Mouse (Mus musculus): ENCODE results near the gene Gm13199. TPM values are rescaled to one million over a fixed set of nuclear protein-coding genes. Genes with fewer than 3 reads are reported as not detected.

Gene Gm13199
- polyA plus RNA-seq (2015; fragmentation: Nextera tagmentation; extraction: Ambion mirVana) = 1.5 and 1.6 TPM in 2 replicates

DNA sequence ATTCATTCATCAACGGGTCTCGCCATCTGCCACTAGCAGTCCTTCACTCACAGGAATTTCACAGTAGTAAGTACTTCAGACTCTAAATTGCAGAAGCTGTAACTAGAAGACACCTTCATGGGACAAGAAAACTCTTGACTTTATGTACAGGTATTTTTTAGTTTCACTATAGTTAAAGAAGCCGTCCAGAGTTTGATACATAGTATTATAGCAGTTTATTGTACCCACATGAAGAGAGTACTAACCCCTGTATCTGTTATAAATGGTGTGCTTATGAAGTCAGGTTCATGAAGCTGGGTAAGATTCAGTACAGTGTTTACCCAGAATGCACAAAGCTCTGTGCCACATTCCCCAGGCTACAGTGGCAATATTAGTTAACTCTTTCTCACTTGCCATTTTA, at the start of gene Gm13199:
Gm13199 (minus strand) TSS at position 101 of the 400 bp plus-strand sequence.
- 92% methylated on average over 3 of the region's 3 CpGs for WGBS

DNA sequence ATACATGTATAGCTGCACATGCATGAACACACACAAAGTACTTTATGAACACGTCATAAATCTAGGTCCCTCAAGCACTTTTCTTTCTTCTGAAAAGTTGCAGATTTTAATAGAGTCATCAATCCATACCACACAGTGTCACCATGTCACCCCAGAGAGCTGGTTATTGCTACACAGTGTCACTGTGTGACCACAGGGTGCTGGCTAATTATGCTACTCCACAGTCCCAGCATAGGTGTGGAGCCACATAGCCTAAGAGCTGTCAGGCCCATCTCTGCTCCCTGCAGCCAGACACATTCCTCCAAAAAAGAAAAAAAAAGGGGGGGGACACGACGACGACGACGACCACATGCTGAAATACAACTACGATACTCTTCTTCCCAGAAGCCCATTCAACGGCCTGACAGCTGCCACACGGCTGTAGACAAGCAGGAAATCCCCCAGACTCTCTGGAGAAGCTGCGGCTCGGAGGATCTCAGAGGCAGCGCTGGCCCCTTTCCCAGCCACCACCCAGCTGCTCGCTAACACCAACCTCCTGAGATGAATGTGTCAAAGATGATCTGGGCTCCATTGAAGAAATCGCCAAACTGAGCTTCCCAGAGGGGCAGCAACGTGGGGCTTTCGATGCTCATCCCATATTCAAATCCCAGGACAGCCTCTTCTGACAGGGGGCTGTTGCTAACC, 48.7 kb upstream of the Gm13199 start:
- no peaks in the 10 kb centered on the region for H3K27me3 ChIP-seq
- H3K9ac ChIP-seq = no peak overlapping the region
- no peak overlapping the region for H3K27ac ChIP-seq
- no peaks in the 10 kb centered on the region for H3K9me3 ChIP-seq
- H3K36me3 ChIP-seq = peaks cover 51% of the 10 kb centered on the region
- H3K4me2 ChIP-seq = no peak overlapping the region
- WGBS = 64% methylated on average over 16 of the region's 16 CpGs
- no peak overlapping the region for H3K4me3 ChIP-seq
- no peak for ATAC-seq (ENCODE audit: insufficient number of reproducible peaks, insufficient read depth, low FRiP score, low TSS enrichment, low read depth)
- H3K4me1 ChIP-seq = no peaks in the 10 kb centered on the region

More for the DNA sequence above, at the start of gene Gm13199:
- no peak within 1 kb of the TSS for H3K4me3 ChIP-seq
- H3K27ac ChIP-seq = no peak within 1 kb of the TSS
- no peaks in the 10 kb centered on the region for H3K27me3 ChIP-seq
- H3K9me3 ChIP-seq = no peaks in the 10 kb centered on the region
- H3K9ac ChIP-seq = no peak within 1 kb of the TSS
- H3K36me3 ChIP-seq = peaks cover 66% of the 10 kb centered on the region
- H3K4me2 ChIP-seq = no peak within 1 kb of the TSS
- no peaks in the 10 kb centered on the region for H3K4me1 ChIP-seq
- ATAC-seq (ENCODE audit: insufficient number of reproducible peaks, insufficient read depth, low FRiP score, low TSS enrichment, low read depth) = no peak

- Histone ChIP-seq H3K4me2 (no peak overlapping the region), H3K9me3 (no peaks in the 10 kb centered on the region), H3K4me1 (no peaks in the 10 kb centered on the region), H3K36me3 (peaks cover 64% of the 10 kb centered on the region), H3K4me3 (no peak overlapping the region), H3K27ac (no peak overlapping the region), H3K9ac (no peak overlapping the region), H3K27me3 (no peaks in the 10 kb centered on the region)
- WGBS = 63% methylated on average over 3 of the region's 3 CpGs
- ATAC-seq (ENCODE audit: insufficient number of reproducible peaks, insufficient read depth, low FRiP score, low TSS enrichment, low read depth) = no peak
These were observed 43.9 kb upstream of the Gm13199 start for GRCm38 (mm10) chr2:5906625-5907024.

- Histone ChIP-seq H3K4me3 (no peak overlapping the region), H3K27ac (no peak overlapping the region), H3K27me3 (no peaks in the 10 kb centered on the region), H3K4me2 (no peak overlapping the region), H3K9me3 (no peaks in the 10 kb centered on the region), H3K9ac (no peak overlapping the region), H3K4me1 (no peaks in the 10 kb centered on the region), H3K36me3 (peaks cover 69% of the 10 kb centered on the region)
- WGBS = 48% methylated on average over 5 of the region's 5 CpGs
- no peak for ATAC-seq (ENCODE audit: insufficient number of reproducible peaks, insufficient read depth, low FRiP score, low TSS enrichment, low read depth)
These were observed 43.4 kb upstream of the Gm13199 start for GRCm38 (mm10) chr2:5906092-5906491.

GRCm38 (mm10) chr2:5900145-5900544, 37.4 kb upstream of the Gm13199 start:
- Histone ChIP-seq H3K36me3 (peaks cover 43% of the 10 kb centered on the region), H3K4me1 (no peaks in the 10 kb centered on the region), H3K9me3 (no peaks in the 10 kb centered on the region), H3K4me3 (no peak overlapping the region), H3K27ac (no peak overlapping the region), H3K9ac (no peak overlapping the region), H3K27me3 (no peaks in the 10 kb centered on the region), H3K4me2 (no peak overlapping the region)
- WGBS = 59% methylated on average over 5 of the region's 5 CpGs
- no peak for ATAC-seq (ENCODE audit: insufficient number of reproducible peaks, insufficient read depth, low FRiP score, low TSS enrichment, low read depth)

- ATAC-seq (ENCODE audit: insufficient number of reproducible peaks, insufficient read depth, low FRiP score, low TSS enrichment, low read depth) = peak; percentile 99
- Histone ChIP-seq H3K4me1 (peaks cover 11% of the 10 kb centered on the region; the same call in 1 of the 2 replicates), H3K9me3 (no peaks in the 10 kb centered on the region), H3K4me2 (peak within 1 kb of the TSS; percentile 67), H3K27ac (peak within 1 kb of the TSS; percentile 80), H3K36me3 (peaks cover 37% of the 10 kb centered on the region), H3K27me3 (no peaks in the 10 kb centered on the region), H3K4me3 (peak within 1 kb of the TSS; percentile 74), H3K9ac (peak within 1 kb of the TSS; percentile 91)
- under 1% methylated on average over 62 of the region's 62 CpGs for WGBS
These were observed 32.3 kb upstream of the Gm13199 start, which contains the start of gene Sec61a2 for GRCm38 (mm10) chr2:5894843-5895570. Sec61a2 (minus strand) TSS chr2:5895432.

- 0 out of 2 replicates have a peak overlapping the region, but pooled peaks have one; percentile 80 for H3K27ac ChIP-seq
- H3K9me3 ChIP-seq = no peaks in the 10 kb centered on the region
- peak overlapping the region; percentile 74 for H3K4me3 ChIP-seq
- H3K4me2 ChIP-seq = peak overlapping the region; percentile 67
- WGBS = 36% methylated on average over 11 of the region's 11 CpGs
- peaks cover 11% of the 10 kb centered on the region; the same call in 1 of the 2 replicates for H3K4me1 ChIP-seq
- peaks cover 35% of the 10 kb centered on the region for H3K36me3 ChIP-seq
- H3K27me3 ChIP-seq = no peaks in the 10 kb centered on the region
- H3K9ac ChIP-seq = peak overlapping the region; percentile 91
- no peak for ATAC-seq (ENCODE audit: insufficient number of reproducible peaks, insufficient read depth, low FRiP score, low TSS enrichment, low read depth)
These were observed 31.6 kb upstream of the Gm13199 start for GRCm38 (mm10) chr2:5894296-5894695.

DNA sequence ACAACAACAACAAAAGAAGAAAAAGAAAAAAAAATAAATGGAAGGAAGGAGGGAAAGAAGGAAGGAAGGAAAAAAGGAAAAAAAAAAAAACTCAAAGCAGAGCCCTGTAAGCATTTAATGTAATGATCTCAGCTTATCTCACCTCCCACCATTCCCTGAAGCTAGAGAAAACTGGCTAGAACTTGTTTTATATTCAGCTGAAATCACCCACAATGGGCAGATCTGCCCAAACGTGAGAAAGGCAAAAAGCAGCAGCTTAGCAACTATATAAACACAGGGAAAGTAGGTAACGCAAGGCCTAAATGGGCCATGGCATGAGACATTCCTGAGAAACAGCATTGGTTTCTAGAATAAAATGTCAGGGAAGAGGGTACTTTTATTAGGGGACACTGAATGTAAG, 26.7 kb upstream of the Gm13199 start:
- Histone ChIP-seq H3K36me3 (peaks cover 58% of the 10 kb centered on the region), H3K27me3 (no peaks in the 10 kb centered on the region), H3K9me3 (no peaks in the 10 kb centered on the region), H3K4me2 (no peak overlapping the region), H3K9ac (no peak overlapping the region), H3K4me3 (no peak overlapping the region), H3K27ac (no peak overlapping the region), H3K4me1 (peaks cover 10% of the 10 kb centered on the region; the same call in 1 of the 2 replicates)
- no peak for ATAC-seq (ENCODE audit: insufficient number of reproducible peaks, insufficient read depth, low FRiP score, low TSS enrichment, low read depth)
- WGBS = 62% methylated on average over 2 of the region's 2 CpGs

DNA sequence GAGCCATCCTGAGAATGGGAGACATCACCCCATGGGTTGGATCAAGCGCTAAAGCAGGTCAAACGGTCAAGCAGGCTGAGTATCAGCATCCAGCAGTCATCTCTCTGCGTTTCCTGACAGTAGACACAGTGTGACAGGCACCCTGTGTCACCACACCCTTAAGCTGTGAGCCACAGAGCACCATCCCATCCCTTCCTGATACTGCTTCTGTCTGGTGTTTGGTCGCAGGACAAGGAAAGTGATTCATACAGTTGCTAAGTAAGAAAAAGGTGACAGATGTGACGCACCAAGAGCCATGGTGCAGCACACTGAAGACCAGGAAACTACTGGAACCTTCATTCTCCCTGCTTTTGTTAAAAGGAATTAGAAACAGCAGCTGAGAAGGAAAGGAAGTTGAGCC, 26.1 kb upstream of the Gm13199 start:
- Histone ChIP-seq H3K27me3 (no peaks in the 10 kb centered on the region), H3K27ac (no peak overlapping the region), H3K36me3 (peaks cover 61% of the 10 kb centered on the region), H3K4me1 (peaks cover 7% of the 10 kb centered on the region; the same call in 1 of the 2 replicates), H3K9me3 (no peaks in the 10 kb centered on the region), H3K9ac (no peak overlapping the region), H3K4me2 (no peak overlapping the region), H3K4me3 (no peak overlapping the region)
- ATAC-seq (ENCODE audit: insufficient number of reproducible peaks, insufficient read depth, low FRiP score, low TSS enrichment, low read depth) = no peak
- WGBS = 85% methylated on average over 5 of the region's 5 CpGs

- H3K9me3 ChIP-seq = no peaks in the 10 kb centered on the region
- no peak overlapping the region for H3K9ac ChIP-seq
- peaks cover 83% of the 10 kb centered on the region for H3K36me3 ChIP-seq
- WGBS = 77% methylated on average over 3 of the region's 3 CpGs
- no peak overlapping the region for H3K27ac ChIP-seq
- ATAC-seq (ENCODE audit: insufficient number of reproducible peaks, insufficient read depth, low FRiP score, low TSS enrichment, low read depth) = no peak
- no peaks in the 10 kb centered on the region for H3K27me3 ChIP-seq
- H3K4me3 ChIP-seq = no peak overlapping the region
- no peak overlapping the region for H3K4me2 ChIP-seq
- no peaks in the 10 kb centered on the region for H3K4me1 ChIP-seq
These were observed 14.7 kb upstream of the Gm13199 start for GRCm38 (mm10) chr2:5877446-5877845.

GRCm38 (mm10) chr2:5869746-5870145, 7.0 kb upstream of the Gm13199 start:
- Histone ChIP-seq H3K4me3 (no peak overlapping the region), H3K9me3 (no peaks in the 10 kb centered on the region), H3K4me2 (no peak overlapping the region), H3K36me3 (peaks cover 73% of the 10 kb centered on the region), H3K9ac (no peak overlapping the region), H3K4me1 (no peaks in the 10 kb centered on the region), H3K27me3 (no peaks in the 10 kb centered on the region), H3K27ac (no peak overlapping the region)
- ATAC-seq (ENCODE audit: insufficient number of reproducible peaks, insufficient read depth, low FRiP score, low TSS enrichment, low read depth) = no peak
- WGBS = 92% methylated on average over 5 of the region's 5 CpGs

DNA sequence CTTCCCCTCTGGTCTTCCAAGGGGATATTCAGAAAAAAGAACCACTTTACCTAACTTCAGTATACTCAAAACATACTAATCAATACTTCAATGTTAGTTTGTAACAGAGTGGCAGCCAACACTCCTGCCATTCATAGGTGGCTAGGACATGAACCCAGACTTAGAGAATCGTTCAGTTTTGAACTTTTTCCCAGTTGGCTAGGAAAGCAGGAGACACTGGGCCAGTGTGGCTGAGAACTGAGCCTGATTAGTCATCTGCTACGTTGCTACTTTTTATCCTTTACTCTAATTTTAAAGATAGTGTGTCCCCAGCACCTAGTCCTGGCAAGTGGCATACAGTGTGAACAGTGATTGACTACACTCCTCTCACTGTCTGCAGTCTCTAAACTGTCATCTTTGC, 4.9 kb upstream of the Gm13199 start:
- no peaks in the 10 kb centered on the region for H3K4me1 ChIP-seq
- H3K27ac ChIP-seq = no peak overlapping the region
- H3K9me3 ChIP-seq = no peaks in the 10 kb centered on the region
- 87% methylated on average over 2 of the region's 2 CpGs for WGBS
- no peak overlapping the region for H3K4me3 ChIP-seq
- peaks cover 70% of the 10 kb centered on the region for H3K36me3 ChIP-seq
- H3K27me3 ChIP-seq = no peaks in the 10 kb centered on the region
- no peak overlapping the region for H3K9ac ChIP-seq
- ATAC-seq (ENCODE audit: insufficient number of reproducible peaks, insufficient read depth, low FRiP score, low TSS enrichment, low read depth) = no peak
- no peak overlapping the region for H3K4me2 ChIP-seq
